Mouse (Mus musculus) heart, embryonic 16.5 days (tissue): ENCODE measurements around the gene Asdurf. TPM values are rescaled to one million over a fixed set of nuclear protein-coding genes. Genes with fewer than 3 reads are reported as not detected.

Experiments
- ATAC-seq: fragments of 200-750 bp; cut with Nextera tagmentation; replicated peaks from 2 replicates; pipeline ENCODE4 v1.8.0; 2017; ENCODE audit warnings: moderate number of reproducible peaks; ENCODE audit not compliant: insufficient read depth, low FRiP score; ENCODE audit errors: extremely low read depth
- H3K27ac ChIP-seq: fragments of 300-500 bp; sonication (generic); 2 replicates; pipeline ENCODE4 v1.5.1; 2014; ENCODE audit warnings: mild to moderate bottlenecking, low read length, control low read depth, moderate library complexity
- H3K27me3 ChIP-seq: fragments of 300-500 bp; sonication (generic); 2 replicates; pipeline ENCODE4 v1.6.1; 2014; ENCODE audit warnings: low read length, mixed read lengths; ENCODE audit not compliant: control insufficient read depth, insufficient read depth
- H3K36me3 ChIP-seq: fragments of 300-500 bp; sonication (generic); 2 replicates; pipeline ENCODE4 v1.6.1; 2014; ENCODE audit not compliant: control insufficient read depth, insufficient read depth
- H3K4me1 ChIP-seq: fragments of 300-500 bp; sonication (generic); 2 replicates; pipeline ENCODE4 v1.6.1; 2014; ENCODE audit warnings: low read length, mixed read lengths; ENCODE audit not compliant: control insufficient read depth, insufficient read depth
- H3K4me2 ChIP-seq: fragments of 300-500 bp; sonication (generic); 2 replicates; pipeline ENCODE4 v1.6.1; 2014; ENCODE audit warnings: low read depth, mild to moderate bottlenecking, control low read depth, low read length
- H3K4me3 ChIP-seq: fragments of 300-500 bp; sonication (generic); 2 replicates; pipeline ENCODE4 v1.5.1; 2014; ENCODE audit warnings: mild to moderate bottlenecking, control low read depth, low read length
- H3K9ac ChIP-seq: fragments of 300-500 bp; sonication (generic); 2 replicates; pipeline ENCODE4 v1.6.1; 2014; ENCODE audit warnings: low read length, control low read depth
- H3K9me3 ChIP-seq: fragments of 300-500 bp; sonication (generic); replicated peaks from 2 replicates; pipeline ENCODE4 v1.6.1; 2016; ENCODE audit warnings: low read length; ENCODE audit not compliant: control insufficient read depth
- WGBS: fragments of 180-500 bp; shearing (Covaris S2); extraction: QIAGEN DNeasy Blood & Tissue Kit; methylation state at CpG from one replicate; pipeline ENCODE4 v1.1.7; 2014; 5-methylcytosine and 5-hydroxymethylcytosine counted together
- polyA plus RNA-seq: library from polyadenylated mRNA; unstranded; fragments of >200 nt; fragmentation: Nextera tagmentation; extraction: Ambion mirVana; gene quantifications from 2 replicates; pipeline ENCODE4 v1.2.1, GENCODE M21; 2015

Gene Asdurf
- polyA plus RNA-seq, 1 experiment from 2014 or later = 8.5 TPM

- Histone ChIP-seq H3K4me1 (peaks cover 4% of the 10 kb centered on the region; the same call in 1 of the 2 replicates), H3K9me3 (no peaks in the 10 kb centered on the region), H3K36me3 (peaks cover 3% of the 10 kb centered on the region; the same call in 1 of the 2 replicates), H3K27ac (no peak overlapping the region), H3K4me3 (no peak overlapping the region), H3K9ac (no peak overlapping the region), H3K4me2 (no peak overlapping the region), H3K27me3 (no peaks in the 10 kb centered on the region)
- WGBS = 77% methylated on average over 4 of the region's 4 CpGs
- ATAC-seq = no peak
Measured at GRCm38 (mm10) chr1:53300506-53300905, 51.9 kb downstream of the Asdurf start.

Other genes starting within 250 kb of the Asdurf start
- not detected in 2 replicates for gene 1700019A02Rik, start 165.0 kb downstream of the Asdurf start, polyA plus RNA-seq
- 9.4 and 10.3 TPM in 2 replicates for gene Pms1, start 55.6 kb downstream of the Asdurf start, polyA plus RNA-seq
- gene Ormdl1, start 55.5 kb downstream of the Asdurf start, polyA plus RNA-seq = 28.6 and 31.2 TPM in 2 replicates
- not detected in 2 replicates for gene Gm28778, start 55.5 kb downstream of the Asdurf start, polyA plus RNA-seq
- gene Osgepl1, start 39.0 kb downstream of the Asdurf start, polyA plus RNA-seq = 26.0 and 29.2 TPM in 2 replicates
- 0.17 and 0.42 TPM in 2 replicates for gene Gm28551, start within 50 bp of the Asdurf start, polyA plus RNA-seq
- gene Asnsd1, start 133 bp upstream of the Asdurf start, polyA plus RNA-seq = 55.7 and 61.6 TPM in 2 replicates